Mouse (Mus musculus) lung, embryonic 14.5 days (tissue): ENCODE results near the gene Tmc4. TPM values are rescaled to one million over a fixed set of nuclear protein-coding genes. Genes with fewer than 3 reads are reported as not detected.
"Not testable (repeated sequence)": the region's sequence is repeated elsewhere in the genome, so short reads cannot be mapped to it uniquely, and the experiment has no call there.

Experiments used
- ATAC-seq: fragments of 200-750 bp; cut with Nextera tagmentation; 2 replicates; pipeline ENCODE4 v1.8.0; 2017; ENCODE audit warnings: mild to moderate bottlenecking, moderate TSS enrichment, moderate library complexity; ENCODE audit not compliant: insufficient read depth
- DNase-seq: peaks from one replicate; pipeline ENCODE4 v3.0.0-alpha.2; 2015
- H3K27ac ChIP-seq: fragments of 300-500 bp; sonication (generic); 2 replicates; pipeline ENCODE4 v1.5.1; 2014; ENCODE audit warnings: low read depth, mild to moderate bottlenecking, moderate library complexity
- H3K27me3 ChIP-seq: fragments of 300-500 bp; sonication (generic); 2 replicates; pipeline ENCODE4 v1.6.1; 2014; ENCODE audit warnings: low read length, control low read depth; ENCODE audit not compliant: insufficient read depth
- H3K36me3 ChIP-seq: fragments of 300-500 bp; sonication (generic); 2 replicates; pipeline ENCODE4 v1.6.1; 2014; ENCODE audit warnings: control low read depth; ENCODE audit not compliant: insufficient read depth
- H3K4me1 ChIP-seq: fragments of 300-500 bp; sonication (generic); 2 replicates; pipeline ENCODE4 v1.6.1; 2014; ENCODE audit warnings: antibody characterized with exemption, control low read depth; ENCODE audit not compliant: insufficient read depth
- H3K4me2 ChIP-seq: fragments of 300-500 bp; sonication (generic); 2 replicates; pipeline ENCODE4 v1.6.1; 2014; ENCODE audit warnings: mild to moderate bottlenecking
- H3K4me3 ChIP-seq: fragments of 300-500 bp; sonication (generic); 2 replicates; pipeline ENCODE4 v1.5.1; 2014; ENCODE audit warnings: low read depth, low read length
- H3K9ac ChIP-seq: fragments of 300-500 bp; sonication (generic); 2 replicates; pipeline ENCODE4 v1.6.1; 2014
- H3K9me3 ChIP-seq: fragments of 300-500 bp; sonication (generic); 2 replicates; pipeline ENCODE4 v1.6.1; 2016; ENCODE audit warnings: low read depth, low read length, control low read depth
- CTCF ChIP-seq: IDR thresholded peaks from 2 replicates; pipeline ENCODE4 v1.5.1; 2016; ENCODE audit warnings: antibody characterized with exemption, low read depth
- WGBS: fragments of 180-500 bp; shearing (Covaris S2); extraction: QIAGEN DNeasy Blood & Tissue Kit; methylation state at CpG from one replicate; pipeline ENCODE4 v1.1.7; 2014; 5-methylcytosine and 5-hydroxymethylcytosine counted together
- polyA plus RNA-seq: library from polyadenylated mRNA; unstranded; fragments of >200 nt; fragmentation: Nextera tagmentation; extraction: Ambion mirVana; gene quantifications from 2 replicates; pipeline ENCODE4 v1.2.1, GENCODE M21; 2014

The Tmc4 gene
- polyA plus RNA-seq, 1 experiment from 2014 or later: 16.1 TPM

DNA sequence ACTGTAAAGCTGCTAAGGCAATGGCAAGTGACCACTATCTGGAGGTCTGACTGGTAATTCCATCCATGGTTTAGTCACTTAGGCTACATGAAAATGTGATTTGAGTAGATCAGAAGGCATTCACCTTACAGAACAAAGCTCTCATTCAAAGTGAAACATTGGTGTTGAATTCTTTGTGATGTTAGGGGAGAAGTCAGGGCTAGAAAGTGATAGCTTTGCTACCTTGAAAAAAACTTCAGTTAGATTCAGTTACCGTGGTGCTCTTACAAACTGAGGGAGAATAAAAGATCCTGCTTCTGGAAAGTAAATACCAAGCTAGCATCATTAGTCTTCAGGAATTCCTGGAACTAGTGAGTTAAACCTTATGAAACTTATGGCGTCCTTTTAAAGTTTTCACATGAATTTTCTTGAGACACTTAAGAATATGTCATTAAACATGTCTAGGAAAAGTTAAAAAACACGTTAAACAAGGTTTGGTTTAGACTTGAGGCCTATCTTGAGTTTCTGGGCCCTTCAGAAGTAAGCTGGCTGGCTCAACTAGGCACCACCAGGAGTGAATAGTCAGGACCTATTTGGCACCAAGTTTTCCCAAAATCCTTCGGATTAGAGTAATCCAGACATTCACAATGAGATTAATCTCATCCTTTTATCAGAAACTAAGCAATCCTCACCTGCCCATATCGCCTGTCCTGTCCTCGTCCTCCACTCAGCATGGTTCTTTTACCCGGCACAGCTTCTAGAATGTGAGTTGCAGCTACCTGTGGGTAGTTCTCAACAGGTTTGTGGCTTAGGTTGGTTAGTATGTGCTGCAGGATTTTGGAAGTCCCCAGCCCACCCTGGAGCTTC is 30.4 kb upstream of the Tmc4 start:
- DNase-seq (peak; percentile 37), ATAC-seq (no peak)
- Histone ChIP-seq H3K27ac (no peak overlapping the region), H3K4me1 (no peaks in the 10 kb centered on the region; the same call in 1 of the 2 replicates), H3K4me2 (no peak overlapping the region), H3K4me3 (no peak overlapping the region), H3K9ac (no peak overlapping the region), H3K9me3 (no peaks in the 10 kb centered on the region), H3K27me3 (no peaks in the 10 kb centered on the region), H3K36me3 (peaks cover 36% of the 10 kb centered on the region)
- 24% methylated on average over 7 of the region's 7 CpGs for WGBS
- TF ChIP-seq CTCF: no peak

GRCm38 (mm10) chr7:3707027-3707426 is 29.7 kb upstream of the Tmc4 start:
- Histone ChIP-seq H3K9ac (no peak overlapping the region; the same call in 1 of the 2 replicates), H3K4me3 (0 out of 2 replicates have a peak overlapping the region, but pooled peaks have one; percentile 1), H3K4me1 (no peaks in the 10 kb centered on the region; the same call in 1 of the 2 replicates), H3K27me3 (no peaks in the 10 kb centered on the region), H3K27ac (no peak overlapping the region), H3K9me3 (no peaks in the 10 kb centered on the region), H3K4me2 (peak overlapping the region; percentile 87; the same call in 1 of the 2 replicates), H3K36me3 (peaks cover 36% of the 10 kb centered on the region)
- DNase-seq: peak; percentile 37
- TF ChIP-seq CTCF: no peak
- ATAC-seq: no peak
- WGBS: 44% methylated on average over 4 of the region's 4 CpGs

- Histone ChIP-seq H3K9me3 (no peaks in the 10 kb centered on the region), H3K4me1 (no peaks in the 10 kb centered on the region; the same call in 1 of the 2 replicates), H3K4me3 (peak overlapping the region; percentile 82), H3K27me3 (no peaks in the 10 kb centered on the region), H3K36me3 (peaks cover 40% of the 10 kb centered on the region), H3K27ac (no peak overlapping the region), H3K4me2 (peak overlapping the region; percentile 87), H3K9ac (peak overlapping the region; percentile 96)
- ATAC-seq (no peak), DNase-seq (no peak)
- no peak for TF ChIP-seq CTCF
- WGBS: 50% methylated on average over 11 of the region's 11 CpGs
Measured at GRCm38 (mm10) chr7:3706343-3706934, 29.1 kb upstream of the Tmc4 start.

GRCm38 (mm10) chr7:3705911-3706310 is 28.6 kb upstream of the Tmc4 start:
- H3K4me3 ChIP-seq: peak overlapping the region; percentile 82
- peak overlapping the region; percentile 94; the same call in 1 of the 2 replicates for H3K27ac ChIP-seq
- H3K36me3 ChIP-seq: peaks cover 45% of the 10 kb centered on the region
- DNase-seq: no peak
- ATAC-seq: no peak
- H3K4me1 ChIP-seq: no peaks in the 10 kb centered on the region; the same call in 1 of the 2 replicates
- no peak for TF ChIP-seq CTCF
- H3K4me2 ChIP-seq: peak overlapping the region; percentile 87
- H3K9me3 ChIP-seq: no peaks in the 10 kb centered on the region
- H3K9ac ChIP-seq: peak overlapping the region; percentile 96
- WGBS: 23% methylated on average over 6 of the region's 6 CpGs
- H3K27me3 ChIP-seq: no peaks in the 10 kb centered on the region

GRCm38 (mm10) chr7:3705461-3705860 is 28.1 kb upstream of the Tmc4 start:
- WGBS: 2% methylated on average over 6 of the region's 7 CpGs
- not testable (repeated sequence) for H3K27me3 ChIP-seq, H3K9me3 ChIP-seq, ATAC-seq, H3K4me1 ChIP-seq
- Histone ChIP-seq H3K4me3 (peak overlapping the region; percentile 82), H3K4me2 (peak overlapping the region; percentile 87), H3K36me3 (peaks cover 49% of the 10 kb centered on the region), H3K27ac (peak overlapping the region; percentile 94), H3K9ac (peak overlapping the region; percentile 96)
- peak; percentile 21 for DNase-seq

DNA sequence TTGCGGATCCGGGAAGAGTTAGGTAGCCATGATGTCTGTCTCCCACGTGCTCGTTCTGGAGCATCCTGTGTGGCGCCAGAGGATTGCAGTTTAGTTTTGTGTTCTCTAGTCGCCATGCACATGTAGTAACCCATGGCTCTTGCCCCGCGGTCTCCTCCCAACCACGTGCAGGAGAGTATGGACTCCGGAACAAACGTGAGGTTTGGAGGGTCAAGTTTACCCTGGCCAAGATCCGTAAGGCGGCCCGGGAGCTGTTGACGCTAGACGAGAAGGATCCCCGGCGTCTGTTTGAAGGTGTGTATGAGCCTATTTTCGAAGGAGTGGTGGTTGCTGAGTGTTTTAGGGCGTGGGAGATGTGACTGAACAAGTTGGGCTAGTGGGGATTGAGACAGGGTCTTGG is 27.1 kb upstream of the Tmc4 start:
- Histone ChIP-seq H3K4me3 (peak overlapping the region; percentile 82), H3K9ac (peak overlapping the region; percentile 96), H3K27me3 (no peaks in the 10 kb centered on the region), H3K27ac (peak overlapping the region; percentile 94), H3K9me3 (no peaks in the 10 kb centered on the region), H3K4me2 (peak overlapping the region; percentile 87), H3K4me1 (no peaks in the 10 kb centered on the region; the same call in 1 of the 2 replicates), H3K36me3 (peaks cover 59% of the 10 kb centered on the region)
- under 1% methylated on average over 20 of the region's 20 CpGs for WGBS
- no peak for TF ChIP-seq CTCF
- DNase-seq (peak; percentile 26), ATAC-seq (peak; percentile 7)

- Histone ChIP-seq H3K27ac (peak within 1 kb of the TSS; percentile 94), H3K9ac (peak within 1 kb of the TSS; percentile 96), H3K9me3 (no peaks in the 10 kb centered on the region), H3K4me2 (peak within 1 kb of the TSS; percentile 87), H3K4me3 (peak within 1 kb of the TSS; percentile 82), H3K36me3 (peaks cover 64% of the 10 kb centered on the region), H3K27me3 (no peaks in the 10 kb centered on the region), H3K4me1 (no peaks in the 10 kb centered on the region; the same call in 1 of the 2 replicates)
- peak; percentile 94 for ATAC-seq
- DNase-seq: peak; percentile 99
- peak; percentile 25; the same call in 1 of the 2 replicates for TF ChIP-seq CTCF
- 2% methylated on average over 42 of the region's 42 CpGs for WGBS
Measured at GRCm38 (mm10) chr7:3703879-3704441, 26.6 kb upstream of the Tmc4 start, which contains the start of gene Rps9. Gene Rps9 (plus strand): TSS chr7:3703993.
